Mouse (Mus musculus) limb, embryonic 15.5 days (tissue): ENCODE results near the gene Srxn1. TPM values are rescaled to one million over a fixed set of nuclear protein-coding genes. Genes with fewer than 3 reads are reported as not detected.

Experiments used
- ATAC-seq: fragments of 200-750 bp; cut with Nextera tagmentation; 2 replicates; pipeline ENCODE4 v1.8.0; 2017; ENCODE audit warnings: low read depth, moderate TSS enrichment; ENCODE audit not compliant: insufficient number of reproducible peaks, low FRiP score, low TSS enrichment
- H3K27ac ChIP-seq: fragments of 300-500 bp; sonication (generic); 2 replicates; pipeline ENCODE4 v1.5.1; 2015; ENCODE audit warnings: moderate library complexity, mild to moderate bottlenecking, inconsistent platforms
- H3K27me3 ChIP-seq: fragments of 300-500 bp; sonication (generic); 2 replicates; pipeline ENCODE4 v1.6.1; 2015; ENCODE audit warnings: inconsistent platforms
- H3K36me3 ChIP-seq: fragments of 300-500 bp; sonication (generic); 2 replicates; pipeline ENCODE4 v1.6.1; 2015; ENCODE audit warnings: inconsistent platforms
- H3K4me1 ChIP-seq: fragments of 300-500 bp; sonication (generic); 2 replicates; pipeline ENCODE4 v1.6.1; 2015; ENCODE audit warnings: inconsistent platforms
- H3K4me2 ChIP-seq: fragments of 300-500 bp; sonication (generic); 2 replicates; pipeline ENCODE4 v1.6.1; 2015; ENCODE audit warnings: mild to moderate bottlenecking, inconsistent platforms
- H3K4me3 ChIP-seq: fragments of 300-500 bp; sonication (generic); 2 replicates; pipeline ENCODE4 v1.5.1; 2015; ENCODE audit warnings: mild to moderate bottlenecking, inconsistent platforms
- H3K9ac ChIP-seq: fragments of 300-500 bp; sonication (generic); 2 replicates; pipeline ENCODE4 v1.6.1; 2015; ENCODE audit warnings: inconsistent platforms
- H3K9me3 ChIP-seq: fragments of 300-500 bp; sonication (generic); 2 replicates; pipeline ENCODE4 v1.6.1; 2016; ENCODE audit warnings: inconsistent platforms
- WGBS: fragments of 180-500 bp; shearing (Covaris S2); methylation state at CpG from one replicate; pipeline ENCODE4 v1.1.7; 2015; 5-methylcytosine and 5-hydroxymethylcytosine counted together
- polyA plus RNA-seq: library from polyadenylated mRNA; unstranded; fragments of >200 nt; fragmentation: Nextera tagmentation; extraction: Ambion mirVana; gene quantifications from 2 replicates; pipeline ENCODE4 v1.2.1, GENCODE M21; 2015

The Srxn1 gene
- polyA plus RNA-seq, 1 experiment from 2014 or later = 11.3 TPM

DNA sequence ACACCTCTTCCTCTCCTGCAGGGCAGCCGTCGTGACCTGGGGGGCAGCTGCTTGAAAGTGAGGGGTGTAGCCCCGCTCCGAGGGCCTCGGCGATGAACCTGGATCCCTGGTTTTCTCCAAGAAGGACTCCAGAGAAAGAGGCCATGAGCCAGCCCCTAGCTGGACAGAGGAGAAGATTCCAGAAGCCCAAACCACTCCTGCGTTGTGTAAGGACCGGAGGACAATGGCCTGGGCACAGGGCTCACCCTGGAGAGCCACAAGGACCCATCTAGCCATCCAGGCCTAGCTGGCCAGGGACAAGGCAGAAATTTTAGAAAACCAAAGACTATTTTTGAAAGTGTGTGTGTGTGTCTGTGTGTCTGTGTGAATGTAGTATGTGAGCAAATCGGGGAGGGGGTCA is 43.4 kb downstream of the Srxn1 start:
- Histone ChIP-seq H3K4me1 (peaks cover 7% of the 10 kb centered on the region), H3K4me2 (no peak overlapping the region), H3K27me3 (peaks cover 24% of the 10 kb centered on the region), H3K4me3 (no peak overlapping the region), H3K36me3 (no peaks in the 10 kb centered on the region), H3K9ac (no peak overlapping the region), H3K9me3 (no peaks in the 10 kb centered on the region), H3K27ac (no peak overlapping the region)
- ATAC-seq = no peak
- 84% methylated on average over 9 of the region's 9 CpGs for whole genome bisulfite sequencing

DNA sequence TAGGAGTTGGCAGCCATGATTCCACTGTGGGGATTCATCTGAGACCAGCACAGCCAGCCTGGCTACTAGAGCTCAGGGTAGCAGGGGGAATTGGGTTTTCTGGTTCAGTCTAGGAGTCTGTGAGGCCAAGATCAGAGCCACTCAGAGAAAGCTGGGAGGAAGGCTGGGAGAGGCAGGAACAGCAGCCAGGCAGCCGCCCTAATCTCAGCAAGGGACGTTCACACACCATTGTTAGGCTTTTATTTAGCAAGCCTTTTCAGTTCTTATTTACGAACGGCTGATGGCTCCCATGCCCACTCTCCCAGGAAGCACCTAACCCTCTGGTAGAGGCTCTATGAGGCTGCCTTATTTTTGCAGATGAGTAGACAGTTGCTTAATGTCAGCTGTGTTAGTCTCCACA is 44.6 kb downstream of the Srxn1 start:
- H3K4me1 ChIP-seq = no peaks in the 10 kb centered on the region
- no peaks in the 10 kb centered on the region for H3K36me3 ChIP-seq
- H3K9ac ChIP-seq = no peak overlapping the region
- ATAC-seq = no peak
- no peak overlapping the region for H3K4me2 ChIP-seq
- H3K27me3 ChIP-seq = peaks cover 11% of the 10 kb centered on the region
- H3K27ac ChIP-seq = no peak overlapping the region
- no peaks in the 10 kb centered on the region for H3K9me3 ChIP-seq
- no peak overlapping the region for H3K4me3 ChIP-seq
- WGBS = 52% methylated on average over 4 of the region's 4 CpGs

DNA sequence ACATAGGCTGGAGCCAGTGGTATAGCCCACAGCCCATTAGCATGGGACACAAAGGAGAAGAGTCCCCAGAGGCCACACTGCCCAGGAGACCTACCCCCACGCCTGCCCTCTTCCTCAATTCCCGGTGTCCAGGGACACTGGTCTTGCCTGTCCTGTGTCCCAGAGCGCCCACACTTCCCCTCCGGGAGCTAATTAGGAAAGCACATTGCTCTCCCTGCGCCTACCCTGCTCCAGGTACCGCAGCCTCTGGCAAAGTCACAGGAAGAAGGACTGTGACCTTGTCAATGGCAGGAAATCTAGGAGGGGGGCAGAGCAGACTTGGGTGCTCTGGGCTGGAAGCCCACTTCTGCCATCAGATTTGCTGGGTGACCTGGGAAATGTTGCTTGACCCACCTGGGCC is 45.1 kb downstream of the Srxn1 start:
- Histone ChIP-seq H3K27me3 (peaks cover 7% of the 10 kb centered on the region; the same call in 1 of the 2 replicates), H3K9me3 (no peaks in the 10 kb centered on the region), H3K9ac (no peak overlapping the region), H3K27ac (no peak overlapping the region), H3K4me3 (no peak overlapping the region), H3K4me2 (no peak overlapping the region), H3K36me3 (no peaks in the 10 kb centered on the region), H3K4me1 (no peaks in the 10 kb centered on the region)
- 61% methylated on average over 6 of the region's 6 CpGs for WGBS
- no peak for ATAC-seq

GRCm38 (mm10) chr2:152153361-152153760 is 48.0 kb downstream of the Srxn1 start:
- H3K36me3 ChIP-seq = no peaks in the 10 kb centered on the region
- no peak overlapping the region for H3K4me2 ChIP-seq
- H3K27ac ChIP-seq = no peak overlapping the region
- ATAC-seq = no peak
- 8% methylated on average over 3 of the region's 3 CpGs for WGBS
- no peaks in the 10 kb centered on the region for H3K27me3 ChIP-seq
- H3K9ac ChIP-seq = no peak overlapping the region
- no peak overlapping the region for H3K4me3 ChIP-seq
- H3K4me1 ChIP-seq = peaks cover 4% of the 10 kb centered on the region
- no peaks in the 10 kb centered on the region for H3K9me3 ChIP-seq

DNA sequence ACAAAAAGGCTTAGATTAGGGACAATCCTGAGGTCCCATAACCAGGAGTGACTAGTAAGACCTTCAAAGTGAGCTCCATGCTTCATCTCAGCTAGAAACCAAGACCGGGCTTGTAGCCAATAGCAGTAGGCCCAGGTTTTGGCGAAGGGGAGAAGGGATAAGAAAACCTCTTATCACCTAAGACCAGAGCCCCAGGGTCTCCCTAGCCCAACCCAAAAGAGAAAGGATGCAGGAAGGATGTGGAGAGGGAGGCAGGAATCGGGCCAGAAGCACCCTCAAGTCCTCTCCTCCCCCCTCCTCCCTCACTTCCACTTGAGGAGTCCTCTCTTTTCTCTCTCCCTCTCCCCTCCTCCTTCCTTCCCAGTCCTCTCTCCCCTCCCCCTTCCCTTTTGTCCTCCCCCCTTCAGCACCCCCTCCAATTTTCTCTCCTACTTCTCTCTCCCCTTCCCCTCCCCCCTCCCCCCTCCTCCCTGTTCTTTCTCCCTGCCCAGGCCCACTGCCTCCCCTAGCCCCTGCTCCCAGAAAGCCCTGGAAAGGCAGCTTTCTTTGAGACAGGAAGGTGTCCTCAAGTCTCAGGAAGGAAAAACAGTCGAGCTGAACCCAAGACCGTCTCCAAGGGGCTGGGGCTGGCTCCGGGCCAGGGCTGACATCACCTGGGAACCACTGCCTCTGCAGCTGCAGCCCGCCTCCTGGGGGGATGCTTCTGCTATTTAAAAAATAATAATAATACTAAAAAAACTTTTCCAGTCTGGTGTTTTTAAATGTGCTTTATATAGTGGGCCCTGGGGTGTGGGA is 50.3 kb downstream of the Srxn1 start:
- H3K36me3 ChIP-seq = no peaks in the 10 kb centered on the region
- peaks cover 4% of the 10 kb centered on the region for H3K4me1 ChIP-seq
- WGBS = 43% methylated on average over 7 of the region's 7 CpGs
- no peak overlapping the region for H3K4me3 ChIP-seq
- no peaks in the 10 kb centered on the region for H3K27me3 ChIP-seq
- no peak overlapping the region for H3K27ac ChIP-seq
- ATAC-seq = no peak
- H3K9ac ChIP-seq = no peak overlapping the region
- H3K4me2 ChIP-seq = no peak overlapping the region
- no peaks in the 10 kb centered on the region for H3K9me3 ChIP-seq

DNA sequence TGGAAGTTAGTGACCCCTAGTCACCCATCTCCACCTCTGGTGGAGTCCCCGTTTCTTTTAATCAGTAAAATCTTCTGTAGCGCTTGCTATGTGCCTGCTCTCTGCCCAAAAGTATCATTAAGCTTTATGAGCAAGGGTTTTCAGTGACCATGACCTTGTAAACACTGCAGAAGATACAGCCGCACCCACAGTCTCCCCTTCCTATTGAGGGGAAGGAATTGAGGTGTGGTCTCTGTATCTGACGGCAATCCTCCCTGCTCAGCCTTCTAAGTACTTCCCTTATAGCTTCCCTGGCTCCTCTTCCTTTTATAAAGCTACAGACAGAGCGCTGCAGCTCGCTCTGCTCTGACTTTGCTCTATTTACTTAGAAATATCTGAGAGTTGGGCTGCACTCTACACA is 51.2 kb downstream of the Srxn1 start:
- 61% methylated on average over 6 of the region's 6 CpGs for whole genome bisulfite sequencing
- no peak for ATAC-seq

GRCm38 (mm10) chr2:152159487-152159886 is 54.2 kb downstream of the Srxn1 start:
- ATAC-seq = no peak
- H3K27me3 ChIP-seq = no peaks in the 10 kb centered on the region
- peaks cover 4% of the 10 kb centered on the region for H3K4me1 ChIP-seq
- no peaks in the 10 kb centered on the region for H3K36me3 ChIP-seq
- WGBS = 96% methylated on average over 1 of the region's 1 CpGs
- no peak overlapping the region for H3K4me3 ChIP-seq
- H3K27ac ChIP-seq = no peak overlapping the region
- H3K9ac ChIP-seq = no peak overlapping the region
- H3K4me2 ChIP-seq = no peak overlapping the region
- no peaks in the 10 kb centered on the region for H3K9me3 ChIP-seq

More for the DNA sequence above, 51.2 kb downstream of the Srxn1 start:
- Histone ChIP-seq H3K4me2 (no peak overlapping the region), H3K4me1 (peaks cover 4% of the 10 kb centered on the region), H3K9me3 (no peaks in the 10 kb centered on the region), H3K36me3 (no peaks in the 10 kb centered on the region), H3K4me3 (no peak overlapping the region), H3K27ac (no peak overlapping the region), H3K27me3 (no peaks in the 10 kb centered on the region), H3K9ac (no peak overlapping the region)

Other genes starting within 250 kb of the Srxn1 start
- 0.60 and 0.68 TPM in 2 replicates for gene Angpt4, start 194.3 kb upstream of the Srxn1 start, polyA plus RNA-seq
- 23.3 and 23.4 TPM in 2 replicates for gene Fam110a, start 125.3 kb upstream of the Srxn1 start, polyA plus RNA-seq
- 8.4 and 9.7 TPM in 2 replicates for gene Slc52a3, start 109.0 kb upstream of the Srxn1 start, polyA plus RNA-seq
- 0.06 TPM in 1 of 2 replicates, not detected in the other for gene Scrt2, start 24.0 kb upstream of the Srxn1 start, polyA plus RNA-seq
- 6.2 and 7.6 TPM in 2 replicates for gene Tcf15, start 38.0 kb downstream of the Srxn1 start, polyA plus RNA-seq
- gene Csnk2a1, start 121.3 kb downstream of the Srxn1 start, polyA plus RNA-seq = 74.6 and 93.0 TPM in 2 replicates
- 43.5 and 48.0 TPM in 2 replicates for gene Tbc1d20, start 188.3 kb downstream of the Srxn1 start, polyA plus RNA-seq
- gene Rbck1, start 227.1 kb downstream of the Srxn1 start, polyA plus RNA-seq = 86.3 and 91.7 TPM in 2 replicates
- 2.9 and 4.5 TPM in 2 replicates for gene Trib3, start 238.5 kb downstream of the Srxn1 start, polyA plus RNA-seq